Mouse (Mus musculus) CD4-positive helper T cell, adult 2 months (primary cell): Measurements from ENCODE around the gene Tsc2.

Experiments used
- DNase-seq: peaks from one replicate; pipeline ENCODE4 v3.0.0-alpha.2; 2012; ENCODE audit warnings: low read depth, missing footprints, low spot score

Tsc2 gene

DNA sequence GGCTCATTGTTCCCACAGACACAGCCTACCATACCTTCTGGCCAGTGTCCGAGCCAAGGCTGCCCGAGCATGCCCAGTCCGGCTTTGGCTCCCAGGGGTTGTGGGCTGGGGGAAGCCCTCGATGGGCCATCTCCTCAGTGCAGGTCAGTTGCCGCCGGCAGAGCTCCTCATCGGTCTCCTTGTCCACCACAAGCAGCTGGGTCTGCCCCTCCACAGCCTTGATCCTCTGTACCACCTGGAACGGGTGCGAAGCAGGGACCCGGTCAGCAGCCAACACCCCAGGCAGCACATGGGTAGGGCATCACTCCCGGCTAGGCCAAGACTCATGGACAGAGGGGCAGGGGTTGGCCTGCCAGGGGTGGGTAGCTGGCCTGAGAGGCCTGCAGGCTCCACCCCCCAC is 15.1 kb upstream of the Tsc2 start:
- no peak for DNase-seq

GRCm38 (mm10) chr17:24646381-24646780 is 14.0 kb upstream of the Tsc2 start:
- DNase-seq = no peak

- no peak for DNase-seq
Measured at GRCm38 (mm10) chr17:24645916-24646315, 13.5 kb upstream of the Tsc2 start.

DNA sequence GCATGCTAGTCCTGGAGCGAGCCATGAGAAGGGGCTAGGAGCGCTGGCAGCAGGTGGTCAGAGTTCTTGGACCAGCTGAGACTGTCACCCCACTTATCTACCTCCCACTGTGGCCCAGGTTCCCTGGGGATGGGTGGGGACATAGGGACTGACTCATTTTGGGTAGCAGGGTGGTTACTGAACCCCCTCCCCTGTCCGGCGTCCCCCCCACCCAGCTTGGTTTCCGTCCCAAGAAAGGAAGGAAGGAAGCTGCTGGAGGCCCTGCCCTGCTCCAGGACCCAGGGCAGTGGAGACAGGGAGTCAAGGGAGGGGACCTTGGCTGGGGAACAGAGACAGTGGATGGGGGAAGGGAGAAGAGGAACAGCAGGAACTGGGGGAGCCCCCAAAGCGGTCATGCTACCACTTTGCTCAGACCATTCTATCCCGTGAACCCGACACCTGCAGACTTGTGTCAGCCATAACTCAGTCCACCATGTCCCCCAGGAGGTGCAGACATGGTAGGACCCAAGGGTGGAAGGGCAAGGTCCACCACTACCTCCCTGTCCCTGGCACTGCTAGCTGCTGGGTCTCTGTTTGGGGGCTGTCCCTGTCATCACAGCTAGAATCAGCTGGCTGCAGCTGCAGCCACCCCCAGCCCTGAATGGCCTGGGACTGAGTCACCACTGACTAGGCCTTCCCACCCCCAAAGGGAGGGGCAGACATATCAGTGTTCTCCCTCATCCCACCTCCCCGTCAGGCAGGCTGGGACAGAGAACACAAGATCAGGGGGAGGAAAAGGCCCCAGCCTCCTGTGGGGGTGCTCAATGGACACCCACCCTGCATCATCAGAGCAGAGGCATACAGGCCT is 12.7 kb upstream of the Tsc2 start:
- no peak for DNase-seq

DNA sequence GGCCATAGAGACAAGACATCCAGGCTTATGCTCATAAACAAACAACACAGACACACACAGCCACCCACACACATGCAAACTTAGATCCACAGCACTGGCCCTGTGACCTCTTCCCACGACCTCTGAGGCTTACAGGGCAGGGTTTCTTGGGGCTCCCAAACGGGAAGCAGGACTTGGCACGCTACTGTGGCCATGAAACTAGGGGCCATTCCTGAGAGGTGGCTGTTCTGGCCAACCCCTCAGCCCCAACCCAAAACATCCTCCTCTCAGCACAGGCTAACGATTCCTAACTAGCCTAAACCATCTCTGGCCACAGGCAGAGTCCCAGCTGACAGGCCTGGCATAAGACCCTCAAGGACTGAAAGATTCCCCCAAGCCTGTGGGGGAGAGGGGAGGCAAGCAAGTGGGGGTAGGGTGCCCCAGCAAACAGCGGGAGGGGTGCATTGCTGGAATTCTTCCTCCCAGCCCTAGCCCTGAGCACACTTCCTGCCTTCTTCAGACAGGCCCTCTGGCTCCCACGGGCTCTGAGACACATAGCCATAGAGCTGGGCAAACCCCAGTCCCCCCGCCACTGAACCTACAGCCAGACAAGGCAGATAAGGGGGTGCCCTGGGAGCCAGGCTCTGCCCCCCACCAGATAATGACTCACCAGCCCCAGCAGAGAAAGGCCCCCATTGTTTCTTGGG is 11.7 kb upstream of the Tsc2 start:
- no peak for DNase-seq

GRCm38 (mm10) chr17:24642791-24643343 is 10.4 kb upstream of the Tsc2 start:
- DNase-seq = no peak

GRCm38 (mm10) chr17:24641944-24642343 is 9.5 kb upstream of the Tsc2 start:
- DNase-seq = no peak

DNA sequence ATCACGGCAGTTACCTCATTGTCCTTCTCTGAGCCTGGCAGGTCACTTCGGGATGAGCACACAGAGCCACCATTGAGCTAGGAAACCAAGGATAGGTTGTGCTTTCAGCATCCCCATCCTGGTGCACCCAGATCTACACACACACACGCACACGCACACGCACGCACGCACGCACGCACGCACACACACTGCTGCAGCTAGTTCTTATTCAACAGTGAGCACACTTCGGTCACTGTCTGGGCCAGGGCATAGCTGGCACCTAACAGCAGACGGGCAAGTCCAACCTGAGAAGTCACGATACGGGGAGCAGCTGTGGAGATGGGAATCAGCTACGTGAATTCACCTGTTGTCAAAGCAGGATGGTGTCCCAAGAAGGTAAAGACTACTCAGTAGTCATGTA is 8.2 kb upstream of the Tsc2 start:
- no peak for DNase-seq

DNA sequence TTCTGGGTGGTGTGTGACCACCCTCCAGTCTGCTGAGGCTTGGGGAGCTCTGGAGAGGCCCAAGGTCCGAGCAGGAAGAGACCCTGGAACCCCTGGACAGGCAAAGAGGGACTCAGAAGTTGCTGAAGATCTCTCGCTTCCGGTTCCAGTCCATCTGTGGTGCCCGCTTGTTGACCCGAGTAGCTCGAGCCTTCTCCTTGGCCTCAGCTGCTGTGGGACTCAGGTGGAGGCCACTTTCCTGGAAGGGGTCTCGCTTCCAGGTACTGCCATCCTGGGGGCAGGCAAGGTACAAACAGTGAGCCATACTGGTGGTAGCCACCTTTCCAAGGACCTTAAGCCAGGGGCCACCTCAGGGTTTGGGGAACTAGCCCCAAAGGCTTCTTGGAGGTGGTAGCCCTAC is 7.7 kb upstream of the Tsc2 start:
- DNase-seq = no peak

DNA sequence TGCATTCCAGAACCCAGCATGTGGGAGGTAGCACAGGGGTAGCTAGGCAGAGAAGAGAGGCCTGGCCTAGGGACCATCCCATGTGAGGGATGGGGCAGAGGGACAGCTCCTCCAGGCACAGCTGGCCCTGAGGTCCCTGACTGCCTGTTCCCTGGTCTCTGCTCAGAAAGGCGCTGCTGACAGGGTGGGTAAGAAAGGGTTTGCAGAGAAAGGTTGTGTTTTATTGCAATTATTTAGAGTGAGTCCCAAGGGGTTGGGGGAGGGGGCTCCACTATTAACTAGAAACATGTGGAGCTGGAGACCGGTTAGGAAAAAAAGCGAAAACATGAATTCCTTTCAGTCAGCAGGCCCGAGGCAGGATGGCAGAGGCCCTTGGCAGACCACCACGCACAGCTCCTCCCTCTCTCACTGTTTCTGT is 7.2 kb upstream of the Tsc2 start:
- DNase-seq = no peak

GRCm38 (mm10) chr17:24638840-24639239 is 6.4 kb upstream of the Tsc2 start:
- DNase-seq = no peak

- no peak for DNase-seq
Measured at GRCm38 (mm10) chr17:24638214-24638613, 5.8 kb upstream of the Tsc2 start.

DNA sequence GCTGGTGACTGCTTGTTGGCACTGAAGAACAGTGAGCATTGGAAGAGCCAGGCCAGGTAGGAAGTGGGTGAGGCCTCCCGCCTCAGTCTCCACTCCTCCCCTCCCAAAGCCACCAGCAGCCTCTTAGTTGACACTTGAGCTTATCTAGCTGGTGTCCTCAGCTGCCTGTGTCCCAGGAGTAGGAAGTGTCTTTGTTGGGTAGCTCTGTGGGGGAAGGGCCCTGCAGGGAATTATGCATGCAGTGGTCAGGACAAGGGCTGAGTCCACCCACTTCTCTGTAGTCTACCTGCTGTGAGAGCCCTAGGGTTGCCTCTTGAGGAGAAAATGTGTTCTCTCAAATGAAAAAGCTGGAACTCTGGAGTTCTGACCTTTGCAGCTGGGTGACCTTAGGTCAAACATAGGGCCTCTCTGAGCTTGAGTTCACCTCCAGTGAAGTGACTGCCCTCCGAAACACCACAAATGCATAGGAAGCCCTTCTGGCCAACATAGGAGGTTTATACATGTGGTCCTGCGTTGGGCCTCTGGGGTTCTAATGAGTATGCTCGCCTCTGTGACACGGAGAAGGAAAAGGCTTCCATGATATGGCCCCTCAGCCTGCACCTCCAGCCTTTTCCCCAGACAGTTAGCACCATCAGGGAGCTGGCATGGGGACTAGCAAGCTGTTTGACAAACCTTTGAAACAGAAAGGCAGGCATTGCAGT is 4.5 kb upstream of the Tsc2 start:
- no peak for DNase-seq

DNA sequence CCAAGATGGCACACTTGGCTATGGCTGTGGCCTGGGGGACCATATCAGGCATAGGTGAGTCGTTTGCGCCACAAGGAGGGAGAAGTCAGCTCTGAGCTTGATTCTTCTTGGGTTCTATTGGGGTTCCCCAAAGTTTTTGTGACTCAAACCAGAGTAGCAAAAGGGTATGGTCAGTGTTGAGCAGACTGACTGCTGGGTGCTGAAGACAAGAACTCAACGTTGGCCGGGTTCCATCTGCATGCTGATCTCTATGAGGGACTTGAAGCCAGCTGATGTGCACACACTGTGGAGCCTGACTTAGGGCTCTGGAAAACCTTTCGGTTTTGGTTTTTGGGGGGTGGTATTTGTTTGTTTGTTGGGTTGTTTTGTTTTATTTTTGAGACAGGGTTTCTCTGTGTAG is 3.3 kb upstream of the Tsc2 start:
- DNase-seq = no peak

DNA sequence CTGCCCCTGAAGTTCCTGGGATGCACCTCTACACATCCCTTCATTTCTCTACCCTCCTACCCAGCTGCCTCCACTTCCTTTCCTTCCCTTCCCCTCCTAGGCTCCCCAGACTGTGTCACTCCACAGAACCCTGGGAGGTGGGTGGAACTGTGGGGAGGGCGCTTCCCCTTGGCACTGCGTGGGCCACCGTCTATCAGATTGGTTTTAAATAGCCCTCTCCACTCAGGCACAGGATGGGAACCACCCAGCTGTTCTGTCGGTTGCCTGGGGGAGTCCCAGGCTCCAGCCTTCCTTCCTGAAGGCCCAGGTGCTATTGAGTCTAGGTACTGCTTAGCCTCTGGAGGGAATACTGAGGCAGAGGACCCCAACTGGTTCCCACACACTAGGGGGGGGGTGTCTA is 2.6 kb upstream of the Tsc2 start:
- DNase-seq = no peak

DNA sequence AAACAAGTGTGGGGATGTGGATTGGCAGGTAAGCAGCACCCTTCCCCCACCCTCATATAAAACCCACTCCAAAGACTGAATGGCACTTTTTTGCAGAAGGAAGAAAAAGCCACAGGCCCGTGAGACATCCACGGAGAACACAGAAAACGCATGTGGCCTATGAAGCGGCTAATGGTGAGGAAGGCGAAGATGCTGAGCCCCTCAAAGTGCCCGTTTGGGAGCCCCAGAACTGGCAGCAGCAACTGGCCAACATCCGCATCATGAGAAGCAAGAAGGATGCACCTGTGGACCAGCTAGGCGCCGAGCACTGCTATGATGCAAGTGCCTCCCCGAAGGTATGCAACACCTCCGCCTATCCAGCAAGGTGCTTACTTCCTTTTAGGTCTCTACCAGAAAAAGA is 1.4 kb upstream of the Tsc2 start:
- no peak for DNase-seq

GRCm38 (mm10) chr17:24632813-24633449 is 501 bp upstream of the Tsc2 start:
- no peak for DNase-seq

DNA sequence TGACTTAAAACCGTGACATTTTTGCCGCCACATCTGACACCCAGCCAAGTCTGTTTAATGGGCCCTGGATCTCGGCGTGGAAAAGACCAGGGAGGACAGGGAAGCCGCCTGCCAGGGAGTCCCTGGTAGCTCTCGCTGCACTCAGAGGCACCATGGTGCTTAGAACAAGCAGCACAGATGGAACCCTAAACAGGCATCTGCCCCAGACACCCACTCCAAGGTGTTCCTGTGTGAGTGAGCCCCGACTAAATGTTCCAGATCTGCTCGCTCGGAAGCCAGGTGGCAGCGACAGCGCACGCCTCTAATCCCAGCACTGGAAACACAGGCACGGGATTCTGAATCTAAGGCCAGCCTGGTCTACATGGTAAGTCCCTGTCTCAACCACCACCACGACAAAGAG is 2.4 kb downstream of the Tsc2 start:
- DNase-seq = no peak

DNA sequence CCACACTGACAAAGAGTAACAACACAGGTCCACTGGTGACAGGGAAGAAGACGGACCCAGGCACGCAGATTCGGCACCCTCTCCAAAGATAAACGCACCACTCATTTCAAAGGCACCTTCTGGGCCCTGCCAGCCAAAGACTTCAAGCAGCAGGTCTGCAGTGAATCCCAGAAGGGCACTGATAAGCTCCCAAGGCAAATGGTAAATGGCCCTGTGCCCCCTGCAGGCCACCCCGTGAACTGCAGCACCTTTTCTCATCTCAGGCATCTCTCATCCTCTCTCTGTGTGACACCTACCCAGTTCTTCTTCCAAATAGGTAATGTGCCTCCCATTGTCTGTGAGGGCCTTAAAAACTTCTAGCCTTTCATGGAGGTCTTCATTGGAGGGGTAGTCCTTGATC is 3.8 kb downstream of the Tsc2 start:
- peak; percentile 67 for DNase-seq

DNA sequence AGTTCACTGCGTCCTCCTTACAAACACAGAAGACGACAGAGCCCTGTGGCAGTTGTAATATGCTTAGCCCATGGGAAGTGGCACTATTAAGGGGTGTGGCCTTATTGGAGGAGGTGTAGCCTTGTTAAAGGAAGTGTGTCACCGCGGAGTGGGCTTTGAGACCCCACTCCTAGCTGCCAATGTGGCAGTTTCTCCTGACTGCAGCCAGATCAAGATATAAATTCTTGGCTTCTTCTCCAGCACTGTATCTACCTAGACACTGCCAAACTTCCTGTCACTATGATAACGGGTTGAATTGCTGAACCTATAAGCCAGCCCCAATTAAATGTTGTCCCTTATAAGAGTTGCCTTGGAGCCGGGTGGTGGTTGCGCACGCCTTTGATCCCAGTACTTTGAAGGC is 7.0 kb downstream of the Tsc2 start:
- DNase-seq = no peak

GRCm38 (mm10) chr17:24617561-24618194 is 14.8 kb downstream of the Tsc2 start:
- no peak for DNase-seq
